Mouse (Mus musculus) midbrain, embryonic 11.5 days (tissue): ENCODE measurements around the gene Cisd2. TPM values are rescaled to one million over a fixed set of nuclear protein-coding genes. Genes with fewer than 3 reads are reported as not detected.

Experiments used
- ATAC-seq: fragments of 200-750 bp; cut with Nextera tagmentation; 2 replicates; pipeline ENCODE4 v1.8.0; 2017; ENCODE audit warnings: moderate TSS enrichment, moderate library complexity; ENCODE audit not compliant: low FRiP score
- DNase-seq: peaks from one replicate; pipeline ENCODE4 v3.0.0; 2015; ENCODE audit warnings: low spot score; ENCODE audit errors: missing footprints
- H3K27ac ChIP-seq: fragments of 300-500 bp; sonication (generic); 2 replicates; pipeline ENCODE4 v1.5.1; 2014; ENCODE audit warnings: low read depth, low read length
- H3K27me3 ChIP-seq: fragments of 300-500 bp; sonication (generic); 2 replicates; pipeline ENCODE4 v1.6.1; 2014; ENCODE audit warnings: mild to moderate bottlenecking, low read length, moderate library complexity, mixed read lengths; ENCODE audit not compliant: control insufficient read depth, insufficient read depth
- H3K36me3 ChIP-seq: fragments of 300-500 bp; sonication (generic); 2 replicates; pipeline ENCODE4 v1.6.1; 2014; ENCODE audit warnings: mild to moderate bottlenecking, low read length, moderate library complexity, mixed read lengths; ENCODE audit not compliant: control insufficient read depth, insufficient read depth
- H3K4me1 ChIP-seq: fragments of 300-500 bp; sonication (generic); 2 replicates; pipeline ENCODE4 v1.6.1; 2014; ENCODE audit warnings: low read length; ENCODE audit not compliant: control insufficient read depth, insufficient read depth
- H3K4me2 ChIP-seq: fragments of 300-500 bp; sonication (generic); 2 replicates; pipeline ENCODE4 v1.6.1; 2014; ENCODE audit warnings: mild to moderate bottlenecking, moderate library complexity
- H3K4me3 ChIP-seq: fragments of 300-500 bp; sonication (generic); 2 replicates; pipeline ENCODE4 v1.5.1; 2014; ENCODE audit warnings: low read depth, low read length
- H3K9ac ChIP-seq: fragments of 300-500 bp; sonication (generic); 2 replicates; pipeline ENCODE4 v1.6.1; 2014; ENCODE audit warnings: low read length
- H3K9me3 ChIP-seq: fragments of 300-500 bp; sonication (generic); 2 replicates; pipeline ENCODE4 v1.6.1; 2016; ENCODE audit warnings: low read length; ENCODE audit not compliant: control insufficient read depth
- WGBS: fragments of 180-500 bp; shearing (Covaris S2); extraction: QIAGEN DNeasy Blood & Tissue Kit; methylation state at CpG from one replicate; pipeline ENCODE4 v1.1.7; 2014; 5-methylcytosine and 5-hydroxymethylcytosine counted together
- polyA plus RNA-seq: library from polyadenylated mRNA; unstranded; fragments of >200 nt; fragmentation: Nextera tagmentation; extraction: Ambion mirVana; gene quantifications from 2 replicates; pipeline ENCODE4 v1.2.1, GENCODE M21; 2014

The Cisd2 gene
- polyA plus RNA-seq, 1 experiment from 2014 or later = 85.5 TPM

DNA sequence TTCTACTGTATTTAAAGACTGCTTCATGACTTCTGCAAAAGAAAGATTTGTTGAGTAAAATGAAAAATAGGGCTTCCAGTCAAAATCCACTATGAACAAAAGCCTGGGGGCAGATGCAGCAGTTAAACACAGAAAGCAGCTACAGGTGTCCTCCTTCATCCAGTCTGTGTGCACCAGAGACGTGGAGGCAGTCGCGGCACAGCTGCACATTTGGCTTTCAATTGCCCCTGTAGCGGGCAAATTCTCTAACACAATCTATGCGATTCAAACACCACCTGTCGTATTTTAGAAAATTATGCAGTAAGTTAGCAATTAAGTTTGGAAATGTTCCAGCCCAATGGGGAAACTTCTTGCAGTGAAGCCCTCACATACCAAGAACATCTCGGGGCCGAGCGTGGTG is 20.5 kb downstream of the Cisd2 start:
- WGBS = 88% methylated on average over 9 of the region's 9 CpGs
- ATAC-seq (no peak), DNase-seq (no peak)
- no peaks in the 10 kb centered on the region for H3K27me3 ChIP-seq
- no peak overlapping the region for H3K4me2 ChIP-seq
- no peaks in the 10 kb centered on the region; the same call in 1 of the 2 replicates for H3K4me1 ChIP-seq
- no peak overlapping the region for H3K9ac ChIP-seq
- no peaks in the 10 kb centered on the region; the same call in 1 of the 2 replicates for H3K36me3 ChIP-seq
- H3K27ac ChIP-seq = no peak overlapping the region
- no peaks in the 10 kb centered on the region for H3K9me3 ChIP-seq
- H3K4me3 ChIP-seq = no peak overlapping the region

DNA sequence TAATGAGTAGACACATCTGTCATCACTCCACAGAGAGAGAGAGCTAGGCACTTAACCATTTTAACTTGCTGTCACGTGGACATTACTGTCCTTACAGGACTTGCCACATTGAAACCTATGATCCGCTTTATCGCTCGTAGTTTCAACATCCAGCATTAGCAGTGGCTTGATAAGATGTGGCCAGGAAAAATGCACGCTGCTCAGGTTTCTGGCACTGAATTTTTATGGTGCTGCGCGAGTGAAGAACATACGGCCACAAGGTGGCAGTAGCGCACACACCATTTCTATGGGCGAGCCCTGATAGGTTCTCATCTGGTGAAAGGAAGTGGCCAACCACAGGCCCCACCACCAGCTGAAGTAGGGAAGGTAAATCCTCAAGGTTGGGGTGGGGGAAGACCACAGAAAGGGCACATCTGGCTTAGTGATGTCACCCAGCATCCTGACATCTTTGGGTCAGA is 21.5 kb downstream of the Cisd2 start:
- Histone ChIP-seq H3K27ac (no peak overlapping the region), H3K4me3 (no peak overlapping the region), H3K4me1 (no peaks in the 10 kb centered on the region; the same call in 1 of the 2 replicates), H3K9ac (no peak overlapping the region), H3K27me3 (no peaks in the 10 kb centered on the region), H3K9me3 (no peaks in the 10 kb centered on the region), H3K36me3 (no peaks in the 10 kb centered on the region; the same call in 1 of the 2 replicates), H3K4me2 (no peak overlapping the region)
- WGBS = 13% methylated on average over 10 of the region's 10 CpGs
- peak; percentile 83 for ATAC-seq
- peak; percentile 98 for DNase-seq

DNA sequence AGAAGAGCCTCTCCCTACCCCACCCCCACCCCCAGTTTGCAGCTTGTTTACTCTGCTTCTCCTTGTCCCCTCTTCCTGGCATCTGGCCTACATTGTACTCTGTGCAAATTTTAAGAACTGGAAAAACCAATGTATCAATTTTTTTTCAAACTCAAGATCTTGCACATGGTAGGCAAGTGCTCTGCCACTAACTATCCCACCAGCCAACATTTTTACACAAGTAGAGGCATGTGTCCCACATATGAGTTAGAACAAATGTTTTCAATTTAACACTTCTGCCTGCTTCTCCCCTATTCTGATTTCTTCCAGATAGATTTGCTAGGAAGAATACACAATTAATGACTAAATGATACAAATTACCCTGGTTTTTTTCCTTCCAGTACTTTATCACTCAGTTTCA is 26.6 kb downstream of the Cisd2 start:
- Histone ChIP-seq H3K9ac (no peak overlapping the region), H3K36me3 (no peaks in the 10 kb centered on the region), H3K4me1 (no peaks in the 10 kb centered on the region; the same call in 1 of the 2 replicates), H3K27me3 (no peaks in the 10 kb centered on the region), H3K4me3 (no peak overlapping the region), H3K9me3 (no peaks in the 10 kb centered on the region), H3K4me2 (no peak overlapping the region), H3K27ac (no peak overlapping the region)
- DNase-seq = no peak
- ATAC-seq = no peak

DNA sequence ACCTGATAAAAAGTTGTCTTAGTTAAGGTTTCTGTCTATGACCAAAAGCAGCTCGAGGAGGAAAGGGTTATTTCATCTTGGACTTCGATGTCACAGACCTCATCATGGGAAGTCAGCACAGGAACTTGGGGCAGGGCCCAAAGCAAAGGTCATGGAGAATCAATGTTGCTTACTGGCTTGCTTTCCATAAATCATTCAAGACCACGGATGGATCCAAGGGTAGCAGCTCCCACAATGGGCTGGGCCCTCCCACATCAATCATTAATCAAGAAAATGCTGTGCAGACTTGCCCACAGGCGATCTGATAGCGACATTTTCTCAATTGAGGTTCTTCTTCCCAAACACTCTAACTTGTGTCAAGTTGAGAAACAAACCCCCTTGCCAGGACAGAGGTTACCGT is 27.6 kb downstream of the Cisd2 start:
- 75% methylated on average over 6 of the region's 6 CpGs for WGBS
- Histone ChIP-seq H3K9ac (no peak overlapping the region), H3K4me2 (no peak overlapping the region), H3K27ac (no peak overlapping the region), H3K9me3 (no peaks in the 10 kb centered on the region), H3K4me1 (no peaks in the 10 kb centered on the region), H3K4me3 (no peak overlapping the region), H3K36me3 (no peaks in the 10 kb centered on the region), H3K27me3 (no peaks in the 10 kb centered on the region)
- ATAC-seq (0 out of 2 replicates have a peak, but pooled peaks have one; percentile 24), DNase-seq (no peak)

DNA sequence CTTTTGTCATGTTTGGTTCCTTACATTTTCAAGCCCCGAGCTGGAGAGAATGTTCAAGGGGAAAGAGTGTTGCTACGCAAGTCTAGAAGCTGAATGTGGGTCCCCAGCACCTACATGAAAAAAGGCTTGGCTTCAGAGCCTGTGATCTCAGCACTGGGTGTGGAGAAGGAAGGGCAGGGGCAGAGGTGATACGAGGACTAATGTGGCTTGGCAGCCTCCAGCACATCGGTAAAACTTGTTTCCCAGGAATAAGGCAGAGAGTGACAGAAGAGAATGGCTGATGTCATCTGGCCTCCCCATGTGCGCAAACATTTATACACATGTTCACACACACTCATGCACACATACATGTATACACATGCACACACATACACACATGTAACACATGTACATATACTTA is 28.6 kb downstream of the Cisd2 start:
- H3K27me3 ChIP-seq = no peaks in the 10 kb centered on the region
- no peak overlapping the region for H3K9ac ChIP-seq
- WGBS = 81% methylated on average over 5 of the region's 5 CpGs
- H3K36me3 ChIP-seq = no peaks in the 10 kb centered on the region
- H3K27ac ChIP-seq = no peak overlapping the region
- H3K4me3 ChIP-seq = no peak overlapping the region
- ATAC-seq (no peak), DNase-seq (no peak)
- no peaks in the 10 kb centered on the region for H3K4me1 ChIP-seq
- H3K9me3 ChIP-seq = no peaks in the 10 kb centered on the region
- no peak overlapping the region for H3K4me2 ChIP-seq

DNA sequence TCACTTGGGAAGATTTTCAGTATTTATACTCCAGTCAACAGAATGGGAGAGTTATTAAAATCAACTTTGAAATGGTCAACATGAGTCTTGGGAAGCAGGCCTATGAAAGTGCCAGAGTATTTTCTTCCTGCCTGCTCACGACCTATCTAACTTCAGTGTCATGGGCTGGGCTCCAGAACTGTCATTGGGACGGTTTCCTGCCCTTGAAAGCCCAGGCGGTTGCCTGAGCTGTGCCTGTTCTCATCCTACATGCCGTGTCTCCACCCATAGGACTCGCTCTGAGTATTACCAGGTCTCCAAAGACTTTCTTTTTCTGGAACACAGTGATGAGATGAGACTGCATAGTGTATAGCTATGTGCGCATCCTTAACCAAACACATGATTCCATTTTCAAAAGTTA is 30.5 kb downstream of the Cisd2 start:
- Histone ChIP-seq H3K27ac (no peak overlapping the region), H3K9ac (no peak overlapping the region), H3K9me3 (no peaks in the 10 kb centered on the region), H3K4me2 (no peak overlapping the region), H3K27me3 (no peaks in the 10 kb centered on the region), H3K36me3 (no peaks in the 10 kb centered on the region), H3K4me1 (no peaks in the 10 kb centered on the region), H3K4me3 (no peak overlapping the region)
- 83% methylated on average over 6 of the region's 6 CpGs for WGBS
- ATAC-seq (no peak), DNase-seq (no peak)

DNA sequence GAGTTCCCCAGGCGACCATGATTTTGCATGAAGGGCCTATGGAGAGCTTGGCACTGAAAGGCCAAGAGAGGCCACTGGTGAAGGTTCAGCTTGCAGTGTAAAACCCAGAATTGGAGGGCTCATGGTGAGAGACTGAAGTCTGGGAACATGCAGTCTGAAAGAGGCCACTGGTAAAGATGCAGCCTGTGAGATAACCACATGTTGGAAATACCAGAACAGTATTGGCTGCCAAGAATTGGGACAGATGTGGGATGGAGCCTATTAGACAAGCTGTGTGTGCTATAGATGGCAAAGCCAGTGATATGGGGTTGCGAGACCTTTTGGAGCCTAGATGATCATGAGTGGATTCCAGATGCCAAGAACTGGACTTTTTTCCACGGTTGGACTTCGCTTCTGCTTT is 43.9 kb downstream of the Cisd2 start:
- no peak overlapping the region for H3K9ac ChIP-seq
- ATAC-seq (no peak), DNase-seq (no peak)
- no peak overlapping the region for H3K4me2 ChIP-seq
- H3K4me1 ChIP-seq = no peaks in the 10 kb centered on the region
- H3K27me3 ChIP-seq = no peaks in the 10 kb centered on the region
- H3K36me3 ChIP-seq = no peaks in the 10 kb centered on the region
- H3K9me3 ChIP-seq = no peaks in the 10 kb centered on the region
- H3K4me3 ChIP-seq = no peak overlapping the region
- H3K27ac ChIP-seq = no peak overlapping the region
- 89% methylated on average over 4 of the region's 4 CpGs for WGBS

DNA sequence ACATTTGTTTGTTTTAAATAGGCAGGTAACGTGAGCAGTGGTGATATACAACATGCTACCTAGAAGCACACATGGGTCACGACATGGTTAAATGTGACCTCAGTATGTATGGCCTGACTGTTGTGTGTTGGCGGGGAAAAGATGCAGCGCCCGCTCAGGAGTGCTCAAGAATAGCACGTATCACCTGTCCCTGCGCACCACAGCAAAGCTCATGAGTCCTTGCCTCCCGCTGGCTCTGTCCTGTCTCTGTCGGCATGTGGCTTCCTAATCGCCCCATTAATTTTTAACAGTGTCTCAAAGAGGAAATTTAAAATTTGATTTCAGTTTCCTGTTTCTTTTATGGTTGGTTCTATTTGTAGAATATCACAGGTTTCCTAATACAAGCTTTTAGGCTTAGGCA is 46.3 kb downstream of the Cisd2 start:
- H3K36me3 ChIP-seq = no peaks in the 10 kb centered on the region
- H3K4me1 ChIP-seq = no peaks in the 10 kb centered on the region
- H3K4me3 ChIP-seq = no peak overlapping the region
- no peak for ATAC-seq
- no peak overlapping the region for H3K4me2 ChIP-seq
- no peaks in the 10 kb centered on the region for H3K9me3 ChIP-seq
- 83% methylated on average over 10 of the region's 10 CpGs for WGBS
- no peak overlapping the region for H3K27ac ChIP-seq
- H3K9ac ChIP-seq = no peak overlapping the region
- no peaks in the 10 kb centered on the region for H3K27me3 ChIP-seq
- DNase-seq = no peak

DNA sequence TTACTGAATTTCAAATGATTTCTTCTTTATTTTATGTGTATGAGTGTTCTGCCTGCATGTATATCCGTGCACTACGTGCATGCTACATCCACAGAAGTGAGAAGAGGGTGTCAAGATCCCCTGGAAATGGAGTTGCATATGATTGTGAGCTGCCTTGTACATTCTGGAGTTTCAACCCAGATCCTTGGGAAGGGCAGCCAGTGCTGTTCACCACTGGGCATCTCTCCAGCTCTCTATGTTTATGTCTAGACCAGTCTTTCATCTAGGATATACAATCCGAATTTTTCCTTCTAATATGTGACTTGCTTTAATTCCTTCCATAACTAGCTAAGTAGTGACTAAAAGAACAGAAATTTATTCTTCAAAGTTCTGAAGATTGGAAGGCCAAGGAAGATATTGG is 47.9 kb downstream of the Cisd2 start:
- no peaks in the 10 kb centered on the region for H3K4me1 ChIP-seq
- H3K9ac ChIP-seq = no peak overlapping the region
- no peak overlapping the region for H3K27ac ChIP-seq
- no peak overlapping the region for H3K4me2 ChIP-seq
- no peaks in the 10 kb centered on the region for H3K27me3 ChIP-seq
- no peaks in the 10 kb centered on the region for H3K36me3 ChIP-seq
- H3K4me3 ChIP-seq = no peak overlapping the region
- WGBS = 77% methylated on average over 3 of the region's 3 CpGs
- no peak for ATAC-seq
- DNase-seq = no peak
- H3K9me3 ChIP-seq = no peaks in the 10 kb centered on the region

DNA sequence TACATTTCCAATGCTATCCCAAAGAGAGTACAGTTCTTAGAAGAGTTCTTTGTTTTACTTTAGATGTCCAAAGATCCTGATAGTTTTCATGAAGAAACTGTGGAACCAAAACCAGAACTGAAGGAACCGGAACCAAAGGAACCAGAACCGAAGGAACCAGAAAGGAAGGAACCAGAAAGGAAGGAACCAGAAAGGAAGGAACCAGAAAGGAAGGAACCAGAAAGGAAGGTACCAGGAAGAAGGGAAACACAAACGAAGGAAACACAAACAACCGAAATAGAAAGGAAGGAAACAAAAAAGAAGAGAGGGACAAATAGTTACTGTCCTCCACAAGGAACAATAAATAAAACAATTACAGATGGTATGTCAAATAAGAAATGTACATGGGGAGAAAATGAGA is 66.3 kb downstream of the Cisd2 start:
- Histone ChIP-seq H3K4me1 (no peaks in the 10 kb centered on the region), H3K9me3 (no peaks in the 10 kb centered on the region), H3K9ac (no peak overlapping the region), H3K4me3 (no peak overlapping the region), H3K27ac (no peak overlapping the region), H3K36me3 (no peaks in the 10 kb centered on the region), H3K27me3 (no peaks in the 10 kb centered on the region), H3K4me2 (no peak overlapping the region)
- ATAC-seq (no peak), DNase-seq (no peak)
- 92% methylated on average over 4 of the region's 4 CpGs for WGBS
